Mouse (Mus musculus) E14TG2a.4 (cell line): ENCODE data around the gene Gng2.

Experiments
- CTCF ChIP-seq: conservative IDR thresholded peaks from 2 replicates; pipeline ENCODE4 v1.5.1; 2014; ENCODE audit warnings: low read length
- NANOG ChIP-seq: IDR thresholded peaks from 2 replicates; pipeline ENCODE4 v1.6.1; 2014; ENCODE audit warnings: borderline replicate concordance, low read length, mixed read lengths

- TF ChIP-seq CTCF (no peak), NANOG (no peak)
Measured at GRCm38 (mm10) chr14:19924086-19924485, 53.3 kb downstream of the Gng2 start.
